Mouse (Mus musculus) lung, adult 2 months (tissue): ENCODE measurements around the gene Hist1h4b. TPM values are rescaled to one million over a fixed set of nuclear protein-coding genes. Genes with fewer than 3 reads are reported as not detected.
"Not testable (repeated sequence)": the region's sequence is repeated elsewhere in the genome, so short reads cannot be mapped to it uniquely, and the experiment has no call there.

Experiments
- DNase-seq: peaks from one replicate; pipeline ENCODE4 v3.0.0; 2022
- H3K4me1 ChIP-seq: fragments of 200-500 bp; 2 replicates; pipeline ENCODE4 v1.6.1; 2011; ENCODE audit warnings: low read length; ENCODE audit not compliant: control insufficient read depth, insufficient read depth
- H3K4me3 ChIP-seq: fragments of 200-500 bp; replicated peaks from 2 replicates; pipeline ENCODE3; 2011; ENCODE audit warnings: low read depth, mild to moderate bottlenecking, control low read depth, low read length; ENCODE audit errors: extremely low read depth
- CTCF ChIP-seq: fragments of 200-500 bp; IDR thresholded peaks from 2 replicates; pipeline ENCODE4 v1.5.1; 2011; ENCODE audit warnings: mild to moderate bottlenecking, low read length, control low read depth; ENCODE audit not compliant: insufficient read depth
- POLR2A ChIP-seq: fragments of 200-500 bp; IDR thresholded peaks from 2 replicates; pipeline ENCODE4 v1.6.1; 2011; ENCODE audit warnings: low read depth, mild to moderate bottlenecking, control low read depth, low read length, borderline replicate concordance; ENCODE audit errors: extremely low read depth
- WGBS: fragments of 180-500 bp; shearing (Covaris S2); methylation state at CpG from one replicate; pipeline ENCODE4 v1.1.7; 2018; 5-methylcytosine and 5-hydroxymethylcytosine counted together
- polyA plus RNA-seq: library from polyadenylated mRNA; depleted of rRNA; stranded (reverse); fragments of >200 nt; gene quantifications from 2 replicates; pipeline ENCODE4 v1.2.3, GENCODE M21; 2012; rRNA removed

The Hist1h4b gene
- polyA plus RNA-seq: 2.5 and 2.8 TPM in 2 replicates

DNA sequence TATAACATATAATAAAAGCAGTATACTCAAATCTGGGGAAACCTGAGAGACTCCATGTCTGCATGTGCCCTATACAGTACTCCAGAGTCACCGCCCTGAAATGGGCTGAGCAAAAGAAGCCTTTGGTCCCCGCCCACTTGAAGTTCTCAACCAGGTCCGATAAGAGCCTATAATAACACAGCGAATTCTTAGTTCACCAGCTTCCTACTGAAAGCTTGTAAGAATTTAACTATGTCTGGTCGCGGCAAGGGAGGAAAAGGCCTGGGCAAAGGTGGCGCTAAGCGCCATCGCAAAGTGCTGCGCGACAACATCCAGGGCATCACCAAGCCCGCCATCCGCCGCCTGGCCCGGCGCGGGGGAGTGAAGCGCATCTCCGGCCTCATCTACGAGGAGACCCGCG, at the start of gene Hist1h4b:
Gene Hist1h4b, plus strand, starts transcription at position 224 of the 400 bp plus-strand sequence.
- under 1% methylated on average over 20 of the region's 22 CpGs for WGBS
- DNase-seq: peak; percentile 75
- TF ChIP-seq POLR2A (peak; percentile 85; the same call in 1 of the 2 replicates), CTCF (no peak)

DNA sequence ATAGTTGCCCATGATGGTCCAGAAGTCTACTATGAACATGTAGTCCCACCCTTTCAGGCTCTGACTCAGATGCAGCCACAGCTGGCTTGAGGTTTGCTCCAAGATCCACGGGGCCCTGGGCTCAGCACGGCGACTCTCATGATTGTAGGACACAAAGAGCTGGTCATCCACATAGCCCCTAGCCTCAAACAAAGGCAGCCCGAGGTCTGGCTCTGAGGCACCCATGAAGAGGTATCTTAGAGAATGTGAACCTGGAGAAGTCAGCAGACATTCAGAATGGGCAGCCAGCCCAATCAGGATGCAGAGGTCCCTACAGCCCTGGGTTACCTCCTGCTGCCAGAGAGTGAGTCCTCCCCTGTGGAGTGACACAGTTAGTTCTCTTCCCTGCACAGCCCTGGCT, 48.8 kb upstream of the Hist1h4b start:
- Histone ChIP-seq H3K4me3 (no peak overlapping the region), H3K4me1 (peaks cover 2% of the 10 kb centered on the region; the same call in 1 of the 2 replicates)
- TF ChIP-seq CTCF (no peak), POLR2A (no peak)
- WGBS: 87% methylated on average over 4 of the region's 4 CpGs
- no peak for DNase-seq

More for the DNA sequence above, at the start of gene Hist1h4b:
- Histone ChIP-seq H3K4me3 (peak within 1 kb of the TSS; percentile 18), H3K4me1 (peaks cover 2% of the 10 kb centered on the region)

DNA sequence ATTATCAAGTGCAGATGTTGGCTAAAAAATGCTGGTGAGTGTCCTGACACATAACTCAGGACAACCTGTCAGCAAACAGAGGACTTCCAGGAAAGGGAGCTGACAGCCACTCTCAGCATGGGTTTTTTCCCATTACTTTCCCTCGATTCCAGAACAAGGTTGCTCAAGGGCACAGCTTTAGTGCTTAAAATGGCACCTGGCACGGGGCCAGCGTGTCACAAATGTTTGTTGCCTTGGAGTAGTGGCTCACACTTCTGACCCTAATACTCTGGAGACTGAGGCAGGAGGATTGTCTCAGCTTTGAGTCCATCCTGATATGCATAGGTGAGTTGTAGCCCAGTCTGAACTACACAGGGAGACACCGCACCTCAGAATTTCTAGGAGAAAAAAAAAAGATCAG, 48.2 kb upstream of the Hist1h4b start:
- DNase-seq: no peak
- TF ChIP-seq CTCF: no peak
- TF ChIP-seq POLR2A: no peak
- no peak overlapping the region for H3K4me3 ChIP-seq
- peaks cover 2% of the 10 kb centered on the region; the same call in 1 of the 2 replicates for H3K4me1 ChIP-seq
- WGBS: 62% methylated on average over 4 of the region's 4 CpGs

DNA sequence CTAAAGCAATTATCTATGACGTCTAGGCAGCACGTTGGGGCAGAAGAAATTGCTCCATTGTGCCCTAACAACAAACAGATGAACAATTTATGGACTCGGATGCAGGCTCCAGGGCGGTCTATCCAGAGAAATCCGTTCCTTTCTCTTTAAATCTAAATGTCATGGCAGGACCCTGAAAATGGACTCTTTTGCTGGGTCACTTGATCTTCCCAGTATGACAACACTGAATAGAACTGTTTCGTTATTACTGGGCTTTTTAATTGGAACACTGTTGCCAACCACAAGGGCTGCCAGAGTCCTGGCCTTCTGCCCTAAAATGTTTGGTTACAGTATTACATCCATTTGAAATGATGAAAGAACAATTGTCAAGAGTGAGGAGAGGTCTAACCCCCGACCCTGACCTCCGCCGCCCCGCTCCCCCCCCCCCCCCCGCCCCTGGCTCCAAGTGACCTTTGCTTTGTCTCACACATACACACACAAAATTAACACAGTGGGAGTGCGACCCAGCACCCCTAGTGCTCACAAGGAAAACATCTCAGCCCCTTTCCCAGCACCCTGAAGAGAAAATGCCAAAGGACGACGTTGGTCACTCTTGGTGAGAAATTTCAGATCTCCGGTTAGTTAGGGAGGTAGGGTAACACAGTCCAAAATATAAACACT, 47.0 kb upstream of the Hist1h4b start:
- no peak for DNase-seq
- Histone ChIP-seq H3K4me1 (peaks cover 2% of the 10 kb centered on the region; the same call in 1 of the 2 replicates), H3K4me3 (peak overlapping the region; percentile 74)
- WGBS: 20% methylated on average over 15 of the region's 15 CpGs
- no peak for TF ChIP-seq CTCF
- no peak for TF ChIP-seq POLR2A

DNA sequence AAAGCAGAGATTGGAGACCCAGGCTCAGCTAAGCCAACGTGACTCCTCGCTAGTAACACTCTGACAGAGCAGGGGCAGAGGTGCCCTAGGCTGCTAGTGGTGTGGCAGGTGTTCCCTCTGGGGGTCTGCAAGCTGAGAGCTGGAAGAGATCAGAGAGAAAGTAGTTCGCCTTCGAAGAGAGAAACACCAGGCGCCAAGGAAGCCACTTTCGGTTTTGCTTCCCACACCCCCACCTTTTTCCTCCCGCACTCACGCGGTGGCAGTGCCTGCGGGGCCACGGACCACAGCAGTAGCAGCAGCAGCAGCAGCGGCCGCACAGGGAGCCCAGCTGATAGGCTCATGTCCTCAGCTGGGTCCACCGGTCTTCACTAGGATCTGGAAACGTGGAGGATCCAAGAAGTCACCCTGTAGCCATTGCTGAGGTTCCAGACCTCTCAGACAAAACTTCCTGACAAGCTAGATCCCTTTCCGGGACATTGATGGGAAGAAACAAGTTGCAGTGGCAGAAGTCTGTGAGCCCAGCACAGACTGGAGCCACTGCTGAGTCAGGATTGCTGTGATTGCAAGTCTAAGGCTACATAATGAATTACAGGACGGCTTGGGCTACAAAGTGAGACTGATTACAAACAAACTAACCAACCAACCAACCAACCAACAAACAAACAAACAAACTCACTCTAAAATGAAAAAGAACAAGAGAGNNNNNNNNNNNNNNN, 46.3 kb upstream of the Hist1h4b start, which contains the start of gene Hfe:
Gene Hfe, minus strand, starts transcription at position 481 of the 716 bp plus-strand sequence.
- 1% methylated on average over 17 of the region's 17 CpGs for whole genome bisulfite sequencing
- DNase-seq: peak; percentile 64
- Histone ChIP-seq H3K4me3 (peak within 1 kb of the TSS; percentile 74), H3K4me1 (peaks cover 2% of the 10 kb centered on the region; the same call in 1 of the 2 replicates)
- TF ChIP-seq CTCF (no peak), POLR2A (peak; percentile 72; the same call in 1 of the 2 replicates)

DNA sequence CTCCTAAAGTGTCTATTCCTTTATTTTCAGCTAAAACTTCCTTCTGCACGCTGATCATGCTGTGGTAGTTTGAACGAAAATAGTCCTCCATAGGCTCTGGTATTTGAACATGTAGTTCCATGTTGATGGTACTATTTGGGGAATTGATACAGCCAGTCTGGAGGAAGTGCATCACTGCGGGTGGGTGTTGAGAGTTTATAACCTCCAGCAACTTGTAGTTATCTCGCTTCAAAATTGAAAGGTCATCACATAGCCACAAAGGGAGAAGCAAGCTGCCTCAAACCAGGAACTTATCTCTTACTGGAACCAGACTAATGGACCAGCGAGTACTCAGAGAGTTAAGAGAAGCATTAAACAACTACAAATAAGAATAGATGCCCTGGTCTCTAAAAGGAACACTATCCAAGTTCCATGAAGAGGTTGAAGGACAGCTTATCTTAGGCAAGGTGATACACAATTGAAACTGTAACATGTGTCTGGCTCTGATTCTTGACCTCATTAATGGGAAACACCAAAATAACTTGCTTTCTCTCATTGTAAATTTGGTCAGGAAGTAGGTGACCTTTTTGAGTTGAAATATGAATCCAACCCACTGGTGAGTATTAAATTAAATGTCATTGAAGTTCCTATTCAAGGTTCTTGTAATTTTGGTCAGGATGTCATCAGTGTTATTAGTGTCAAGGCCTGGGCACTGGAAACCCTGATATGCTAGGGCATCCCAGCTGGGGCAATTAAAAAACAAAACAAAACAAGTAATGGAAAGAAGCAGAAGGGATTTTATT, 40.4 kb upstream of the Hist1h4b start:
- 78% methylated on average over 5 of the region's 5 CpGs for WGBS
- no peak for TF ChIP-seq CTCF
- no peak for TF ChIP-seq POLR2A

DNA sequence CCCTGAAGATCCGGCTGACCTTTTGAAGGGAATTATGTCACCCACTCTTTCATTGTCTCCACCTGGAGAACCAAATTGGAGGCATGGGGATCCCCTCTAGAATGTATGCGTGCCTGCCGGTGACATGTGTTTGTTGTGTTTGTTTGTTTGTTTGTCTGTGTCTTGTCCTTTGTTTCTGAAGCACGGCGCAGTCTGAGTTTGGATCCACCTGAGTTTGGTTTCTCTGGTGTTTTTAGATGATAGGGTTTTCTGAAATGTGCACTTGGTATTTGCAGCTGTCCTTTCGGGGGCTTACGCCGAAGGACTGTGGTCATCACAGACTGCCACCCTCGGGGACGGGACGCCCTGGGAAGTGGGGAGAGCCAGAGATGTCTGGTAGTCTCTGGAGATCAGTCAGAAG, 39.6 kb upstream of the Hist1h4b start:
- no peak overlapping the region for H3K4me3 ChIP-seq
- WGBS: 49% methylated on average over 11 of the region's 11 CpGs
- no peaks in the 10 kb centered on the region for H3K4me1 ChIP-seq
- no peak for DNase-seq
- TF ChIP-seq POLR2A: no peak
- TF ChIP-seq CTCF: no peak

More for the DNA sequence above, 40.4 kb upstream of the Hist1h4b start:
- no peak overlapping the region for H3K4me3 ChIP-seq
- DNase-seq: no peak
- no peaks in the 10 kb centered on the region for H3K4me1 ChIP-seq

DNA sequence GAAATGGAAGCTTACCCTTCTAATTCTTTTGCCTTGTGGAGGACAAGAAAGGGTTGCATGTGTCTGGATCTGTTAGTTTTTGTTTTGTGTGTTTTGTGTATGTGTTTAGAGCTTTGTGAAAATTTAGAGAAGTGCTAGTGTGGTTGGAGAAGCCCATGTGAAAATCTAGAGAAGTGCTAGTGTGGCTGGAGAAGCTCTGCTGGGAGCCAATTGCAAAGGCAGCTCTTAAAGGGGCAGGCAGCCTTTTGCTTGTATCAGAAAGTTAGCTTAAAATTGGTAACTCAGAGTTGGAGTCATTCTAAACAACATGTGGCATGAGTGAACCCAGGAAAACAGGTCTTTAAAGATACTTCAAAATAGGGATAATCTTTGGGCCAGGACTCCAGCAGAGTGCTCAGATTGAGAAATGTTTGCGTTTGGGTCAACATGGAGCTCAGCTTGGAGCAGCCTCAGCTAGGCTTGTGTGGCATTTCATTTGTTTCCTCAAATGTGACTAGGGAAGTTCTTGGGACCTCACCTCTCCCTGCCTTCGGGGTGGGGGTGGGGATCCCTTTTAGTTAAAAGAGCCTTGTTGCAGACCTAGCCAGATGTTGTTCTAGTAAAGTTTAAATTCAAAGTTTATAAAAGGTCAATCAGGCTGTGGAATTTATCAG, 39.1 kb upstream of the Hist1h4b start:
- not testable (repeated sequence) for DNase-seq, H3K4me1 ChIP-seq, H3K4me3 ChIP-seq
- 19% methylated on average over 2 of the region's 2 CpGs for WGBS

DNA sequence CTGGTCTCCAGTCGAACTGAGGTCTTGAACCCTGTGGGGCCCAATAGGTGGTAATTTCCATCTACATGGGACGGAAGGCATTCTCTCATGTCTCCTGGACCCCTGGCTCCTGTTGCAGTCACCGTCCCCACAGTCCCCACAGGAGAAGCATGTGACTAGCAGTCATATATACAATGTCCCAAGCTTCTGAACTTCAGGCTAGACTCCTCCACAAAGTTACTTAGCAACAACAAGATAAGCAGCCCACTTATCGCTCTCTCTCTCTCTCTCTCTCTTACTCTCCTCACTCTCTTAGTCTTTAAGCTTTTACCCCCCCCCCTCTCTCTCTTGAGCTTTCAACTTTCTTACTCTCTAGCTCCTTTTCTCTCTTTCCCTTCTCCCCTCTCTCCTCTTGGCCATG, 32.6 kb upstream of the Hist1h4b start:
- TF ChIP-seq POLR2A (no peak), CTCF (no peak)
- 77% methylated on average over 4 of the region's 4 CpGs for WGBS
- no peak overlapping the region for H3K4me3 ChIP-seq

DNA sequence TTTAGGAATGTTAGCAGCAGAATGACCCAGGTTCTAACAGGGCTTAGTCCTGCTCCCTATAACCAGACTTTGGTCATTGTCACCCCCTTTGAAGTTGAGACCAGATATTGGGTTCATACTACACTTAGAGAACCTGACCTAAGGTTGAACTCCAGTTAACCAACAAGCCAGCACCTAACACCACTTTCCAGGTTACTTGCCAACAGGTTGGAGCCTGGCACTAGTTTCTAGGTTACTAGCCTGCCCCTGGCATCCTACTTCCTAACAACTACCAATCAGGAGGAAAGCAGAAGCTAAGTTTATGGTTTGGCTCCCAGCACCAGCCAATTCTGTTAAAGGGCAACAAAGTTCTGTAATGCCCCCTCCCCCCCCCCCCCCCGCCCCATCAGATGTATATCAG, 31.6 kb upstream of the Hist1h4b start:
- Histone ChIP-seq H3K4me1 (no peaks in the 10 kb centered on the region), H3K4me3 (no peak overlapping the region)
- DNase-seq: no peak
- TF ChIP-seq CTCF (no peak), POLR2A (no peak)
- WGBS: 95% methylated on average over 1 of the region's 1 CpGs

More for the DNA sequence above, 32.6 kb upstream of the Hist1h4b start:
- H3K4me1 ChIP-seq: no peaks in the 10 kb centered on the region
- no peak for DNase-seq
